Mouse (Mus musculus) embryonic fibroblast, embryonic 13.5 days (primary cell): ENCODE results near the gene Gng10. TPM values are rescaled to one million over a fixed set of nuclear protein-coding genes. Genes with fewer than 3 reads are reported as not detected.

Source experiments
- H3K27ac ChIP-seq: 2 replicates; pipeline ENCODE4 v1.5.1; 2012; ENCODE audit warnings: low read length, control low read depth, inconsistent platforms; ENCODE audit not compliant: insufficient read depth
- H3K4me1 ChIP-seq: 2 replicates; pipeline ENCODE4 v1.6.1; 2011; ENCODE audit warnings: low read length; ENCODE audit not compliant: control insufficient read depth, insufficient read depth
- H3K4me3 ChIP-seq: 2 replicates; pipeline ENCODE4 v1.5.1; 2011; ENCODE audit warnings: mild to moderate bottlenecking, control low read depth, low read length; ENCODE audit not compliant: insufficient read depth
- CTCF ChIP-seq: IDR thresholded peaks from 2 replicates; pipeline ENCODE4 v1.5.1; 2011; ENCODE audit warnings: mild to moderate bottlenecking, control low read depth, low read length, moderate library complexity, borderline replicate concordance; ENCODE audit not compliant: insufficient read depth
- POLR2A ChIP-seq: IDR thresholded peaks from 2 replicates; pipeline ENCODE4 v1.6.1; 2011; ENCODE audit warnings: low read depth, mild to moderate bottlenecking, control low read depth, low read length, moderate library complexity
- polyA plus RNA-seq: library from polyadenylated mRNA; stranded (reverse); fragments of >200 nt; gene quantifications from 2 replicates; pipeline ENCODE4 v1.2.4, GENCODE M21; 2011; ENCODE audit warnings: low read depth; ENCODE audit not compliant: missing spikeins, insufficient read length

Gng10 gene
- polyA plus RNA-seq, 1 experiment: 124 TPM

GRCm38 (mm10) chr4:59047222-59047621 is 12.3 kb downstream of the Gng10 start:
- Histone ChIP-seq H3K27ac (no peak overlapping the region), H3K4me1 (no peaks in the 10 kb centered on the region), H3K4me3 (no peak overlapping the region)
- TF ChIP-seq POLR2A: no peak
- no peak for TF ChIP-seq CTCF

DNA sequence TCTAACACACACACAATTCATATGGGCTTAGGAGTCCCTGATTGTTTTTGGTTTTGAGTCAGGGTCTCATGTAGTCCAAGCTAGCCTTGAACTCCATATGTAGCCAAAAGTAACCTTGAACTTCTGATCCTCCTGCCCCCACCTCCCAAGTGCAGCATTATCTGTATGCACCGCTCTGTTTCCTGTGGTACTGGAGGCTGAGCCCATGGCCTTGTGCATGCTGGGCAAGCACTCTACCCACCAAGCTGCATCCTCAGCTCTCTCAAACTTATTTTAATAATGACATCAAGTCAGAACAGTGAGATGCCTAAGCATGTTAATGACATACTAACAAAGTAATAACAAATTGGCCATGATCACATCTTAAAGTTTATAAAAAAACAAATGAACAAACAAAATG is 16.2 kb downstream of the Gng10 start:
- no peak overlapping the region for H3K27ac ChIP-seq
- no peaks in the 10 kb centered on the region for H3K4me1 ChIP-seq
- TF ChIP-seq POLR2A: no peak
- no peak for TF ChIP-seq CTCF
- no peak overlapping the region for H3K4me3 ChIP-seq

DNA sequence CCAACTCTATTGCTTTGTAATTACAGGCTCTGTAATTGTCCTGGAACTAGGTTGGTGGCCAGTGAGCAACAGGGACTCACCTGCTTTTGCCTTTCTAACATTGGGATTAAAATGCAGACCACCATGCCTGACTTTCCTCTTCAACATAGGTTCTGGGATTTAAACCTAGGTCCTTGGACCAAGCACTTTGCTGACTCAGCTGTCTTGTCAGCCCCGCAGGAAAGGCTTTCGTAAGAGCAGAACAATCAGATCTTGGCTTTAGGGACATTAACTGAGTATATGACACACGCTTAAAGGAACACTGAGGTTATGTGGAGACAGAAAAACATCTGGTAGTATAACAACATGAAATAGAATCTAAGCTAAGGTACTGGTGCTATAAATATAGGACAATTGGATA is 23.0 kb downstream of the Gng10 start:
- no peak overlapping the region for H3K4me3 ChIP-seq
- H3K27ac ChIP-seq: no peak overlapping the region
- no peak for TF ChIP-seq CTCF
- TF ChIP-seq POLR2A: no peak
- no peaks in the 10 kb centered on the region for H3K4me1 ChIP-seq

DNA sequence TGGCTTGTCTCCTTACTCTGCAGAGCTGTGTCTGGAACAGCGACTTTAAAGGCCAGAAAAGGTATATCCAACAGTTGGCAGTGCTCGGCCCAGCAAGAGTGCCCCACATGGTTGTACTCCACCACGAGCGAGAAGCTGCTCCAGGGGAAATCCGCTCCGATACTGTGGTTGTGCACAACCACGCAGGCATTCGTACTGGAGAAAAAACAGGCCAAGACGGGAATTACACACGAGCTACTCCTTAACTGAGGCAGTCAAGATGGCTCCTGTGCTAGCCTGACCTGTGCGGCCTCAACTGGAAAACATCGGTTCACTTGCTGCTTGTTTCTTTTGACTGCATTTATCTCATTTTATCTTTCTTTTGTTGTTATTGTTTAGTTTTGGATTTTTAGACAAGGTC is 27.6 kb downstream of the Gng10 start:
- TF ChIP-seq POLR2A (no peak), CTCF (no peak)
- Histone ChIP-seq H3K27ac (no peak overlapping the region), H3K4me3 (no peak overlapping the region), H3K4me1 (no peaks in the 10 kb centered on the region)

- no peak for TF ChIP-seq CTCF
- TF ChIP-seq POLR2A: no peak
- H3K27ac ChIP-seq: no peak overlapping the region
- H3K4me1 ChIP-seq: no peaks in the 10 kb centered on the region
- H3K4me3 ChIP-seq: no peak overlapping the region
These were observed 34.4 kb downstream of the Gng10 start for GRCm38 (mm10) chr4:59069276-59069675.

DNA sequence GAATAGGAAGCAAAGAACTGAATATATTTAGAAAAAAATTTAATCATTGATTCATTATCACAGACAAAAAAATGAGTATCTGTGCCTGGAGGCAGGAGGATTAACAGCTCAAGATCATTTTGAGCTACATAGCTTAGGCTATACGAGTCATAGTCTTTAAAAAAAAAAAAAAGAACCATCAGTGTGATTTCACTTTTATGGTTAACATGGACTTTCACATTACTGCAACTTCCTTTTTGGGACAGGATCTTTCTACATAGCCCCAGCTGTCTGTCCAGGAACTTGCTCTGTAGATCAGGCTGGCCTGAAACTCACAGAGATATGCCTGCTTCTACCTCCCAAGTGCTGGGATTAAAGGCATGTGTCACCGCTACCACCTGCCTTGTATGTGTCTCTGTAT is 48.5 kb downstream of the Gng10 start:
- Histone ChIP-seq H3K4me3 (no peak overlapping the region), H3K4me1 (no peaks in the 10 kb centered on the region), H3K27ac (no peak overlapping the region)
- TF ChIP-seq CTCF (no peak), POLR2A (no peak)

DNA sequence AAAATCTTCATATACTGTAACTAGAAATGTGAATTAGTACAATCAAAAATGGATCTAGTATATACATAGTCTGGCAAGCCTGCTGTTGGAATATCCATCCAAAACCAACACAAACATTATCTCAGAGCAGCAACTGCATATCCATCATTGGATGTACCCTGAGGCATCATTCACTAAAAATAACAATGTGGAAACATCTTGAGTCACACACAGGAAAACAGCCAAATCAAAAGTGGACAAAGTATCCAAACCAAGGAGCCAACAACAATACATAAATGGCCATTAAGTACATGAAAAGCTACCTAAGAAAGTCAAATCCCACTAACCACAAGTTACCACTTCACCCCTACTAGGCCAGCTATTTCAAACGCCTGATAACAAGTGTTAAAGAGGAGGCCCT is 54.5 kb downstream of the Gng10 start:
- H3K27ac ChIP-seq: no peak overlapping the region
- no peak overlapping the region for H3K4me3 ChIP-seq
- H3K4me1 ChIP-seq: no peaks in the 10 kb centered on the region
- TF ChIP-seq CTCF (no peak), POLR2A (no peak)

Other genes starting within 250 kb of the Gng10 start
- 0.12 and 0.32 TPM in 2 replicates for gene Olfr267, start 247.4 kb upstream of the Gng10 start, polyA plus RNA-seq
- gene Ecpas, start 122.3 kb upstream of the Gng10 start, polyA plus RNA-seq: 103 and 129 TPM in 2 replicates
- 1.1 TPM in 1 of 2 replicates, not detected in the other for gene Zkscan16, start 91.5 kb upstream of the Gng10 start, polyA plus RNA-seq
- gene Ptgr1, start 48.0 kb upstream of the Gng10 start, polyA plus RNA-seq: 21.6 and 27.7 TPM in 2 replicates
- 24.9 and 30.3 TPM in 2 replicates for gene Dnajc25, start 40.0 kb upstream of the Gng10 start, polyA plus RNA-seq
- not detected in 2 replicates for gene Gm20503, start 31.9 kb upstream of the Gng10 start, polyA plus RNA-seq
- gene AI481877, start 103.9 kb downstream of the Gng10 start, polyA plus RNA-seq: not detected in 2 replicates
- gene Ugcg, start 154.2 kb downstream of the Gng10 start, polyA plus RNA-seq: 87.0 and 107 TPM in 2 replicates